Mouse (Mus musculus) stomach, embryonic 15.5 days (tissue): ENCODE data around the gene Gipc3. TPM values are rescaled to one million over a fixed set of nuclear protein-coding genes. Genes with fewer than 3 reads are reported as not detected.

Source experiments
- ATAC-seq: fragments of 200-750 bp; cut with Nextera tagmentation; 2 replicates; pipeline ENCODE4 v1.8.0; 2017; ENCODE audit warnings: low read depth, moderate number of reproducible peaks, moderate TSS enrichment; ENCODE audit not compliant: insufficient read depth, low FRiP score
- H3K27ac ChIP-seq: fragments of 300-500 bp; sonication (generic); 2 replicates; pipeline ENCODE4 v1.5.1; 2015; ENCODE audit warnings: mild to moderate bottlenecking, inconsistent platforms
- H3K27me3 ChIP-seq: fragments of 300-500 bp; sonication (generic); replicated peaks from 2 replicates; pipeline ENCODE4 v1.6.1; 2015; ENCODE audit warnings: inconsistent platforms
- H3K36me3 ChIP-seq: fragments of 300-500 bp; sonication (generic); 2 replicates; pipeline ENCODE4 v1.6.1; 2015; ENCODE audit warnings: inconsistent platforms
- H3K4me1 ChIP-seq: fragments of 300-500 bp; sonication (generic); 2 replicates; pipeline ENCODE4 v1.6.1; 2015; ENCODE audit warnings: inconsistent platforms
- H3K4me2 ChIP-seq: fragments of 300-500 bp; sonication (generic); 2 replicates; pipeline ENCODE4 v1.6.1; 2015; ENCODE audit warnings: mild to moderate bottlenecking, inconsistent platforms
- H3K4me3 ChIP-seq: fragments of 300-500 bp; sonication (generic); replicated peaks from 2 replicates; pipeline ENCODE4 v1.5.1; 2015; ENCODE audit warnings: inconsistent platforms
- H3K9ac ChIP-seq: fragments of 300-500 bp; sonication (generic); 2 replicates; pipeline ENCODE4 v1.6.1; 2015; ENCODE audit warnings: inconsistent platforms
- H3K9me3 ChIP-seq: fragments of 300-500 bp; sonication (generic); 2 replicates; pipeline ENCODE4 v1.6.1; 2016; ENCODE audit warnings: inconsistent platforms
- WGBS: fragments of 180-500 bp; shearing (Covaris S2); methylation state at CpG from one replicate; pipeline ENCODE4 v1.1.7; 2015; 5-methylcytosine and 5-hydroxymethylcytosine counted together
- polyA plus RNA-seq: library from polyadenylated mRNA; unstranded; fragments of >200 nt; fragmentation: Nextera tagmentation; extraction: Ambion mirVana; gene quantifications from 2 replicates; pipeline ENCODE4 v1.2.1, GENCODE M21; 2015

Gene Gipc3
- polyA plus RNA-seq, 1 experiment from 2014 or later = 0.04 TPM

DNA sequence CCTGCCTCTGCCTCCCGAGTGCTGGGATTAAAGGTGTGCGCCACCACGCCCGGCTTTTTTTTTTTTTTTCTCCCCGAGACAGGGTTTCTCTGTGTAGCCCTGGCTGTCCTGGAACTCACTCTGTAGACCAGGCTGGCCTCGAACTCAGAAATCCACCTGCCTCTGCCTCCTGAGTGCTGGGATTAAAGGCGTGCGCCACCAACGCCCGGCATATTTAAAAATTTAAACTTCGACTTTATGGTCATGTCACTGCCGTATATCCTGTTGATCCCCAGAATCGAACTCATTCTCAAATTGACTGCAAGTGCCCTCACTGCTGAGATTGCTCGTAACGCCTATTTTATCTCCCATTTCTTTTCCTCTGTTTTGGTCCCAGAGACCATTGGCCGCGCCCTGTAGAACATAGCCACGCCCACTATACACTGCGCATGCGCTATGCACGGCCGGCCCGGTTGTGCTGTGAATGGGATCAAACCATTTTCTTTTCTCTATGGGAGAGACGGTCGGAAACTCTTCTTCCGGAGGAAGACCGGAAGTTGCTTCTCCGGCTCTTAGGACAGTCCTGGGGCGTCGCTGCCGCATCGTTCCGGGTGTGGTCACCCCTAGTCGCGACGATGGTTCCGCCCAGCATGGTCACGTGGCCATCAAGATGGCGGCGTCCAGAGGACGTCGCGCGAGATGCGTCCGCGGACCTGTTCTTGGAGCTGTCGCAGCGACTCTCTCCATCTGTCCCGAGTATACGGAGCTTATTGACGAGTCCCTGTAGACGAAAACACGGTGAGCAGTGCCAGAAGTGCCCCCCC lies 40.9 kb upstream of the Gipc3 start, which contains the start of the genes Dohh and Gm48551:
Gene Dohh, plus strand, starts transcription at position 627 of the 803 bp plus-strand sequence.
Gene Gm48551, plus strand, starts transcription at position 665 of the 803 bp plus-strand sequence.
- H3K9ac ChIP-seq = peak within 1 kb of the TSS; percentile 59
- no peaks in the 10 kb centered on the region for H3K9me3 ChIP-seq
- 7% methylated on average over 54 of the region's 54 CpGs for WGBS
- ATAC-seq = peak; percentile 91
- peaks cover 27% of the 10 kb centered on the region; the same call in 1 of the 2 replicates for H3K36me3 ChIP-seq
- peaks cover 9% of the 10 kb centered on the region for H3K4me1 ChIP-seq
- H3K27ac ChIP-seq = peak within 1 kb of the TSS; percentile 68
- no peaks in the 10 kb centered on the region for H3K27me3 ChIP-seq
- H3K4me2 ChIP-seq = peak within 1 kb of the TSS; percentile 79
- H3K4me3 ChIP-seq = peak within 1 kb of the TSS; percentile 73

DNA sequence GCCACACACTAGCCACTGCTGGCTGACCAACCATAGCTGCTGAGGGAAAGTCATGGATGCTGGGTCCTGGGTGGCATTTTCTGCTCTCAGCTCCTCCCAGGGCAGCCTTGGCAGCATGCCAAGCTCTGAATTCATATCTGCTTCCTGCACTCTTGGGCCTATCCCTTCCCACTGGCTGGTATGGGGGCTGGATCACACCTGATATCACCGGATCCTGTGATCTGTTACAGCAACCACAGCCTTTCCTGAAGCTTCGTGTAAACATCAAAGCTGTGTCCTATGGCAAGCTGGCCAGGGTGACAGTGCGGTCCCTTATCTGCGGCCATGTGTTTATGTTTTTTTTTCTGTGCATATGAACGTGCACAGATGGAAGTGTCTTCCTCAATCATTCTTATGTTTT lies 39.0 kb upstream of the Gipc3 start:
- Histone ChIP-seq H3K36me3 (peaks cover 14% of the 10 kb centered on the region; the same call in 1 of the 2 replicates), H3K4me1 (peaks cover 14% of the 10 kb centered on the region), H3K4me3 (no peak overlapping the region), H3K9ac (no peak overlapping the region), H3K9me3 (no peaks in the 10 kb centered on the region), H3K27me3 (no peaks in the 10 kb centered on the region), H3K4me2 (no peak overlapping the region), H3K27ac (peak overlapping the region; percentile 50; the same call in 1 of the 2 replicates)
- 58% methylated on average over 5 of the region's 5 CpGs for WGBS
- peak; percentile 40; the same call in 1 of the 2 replicates for ATAC-seq

DNA sequence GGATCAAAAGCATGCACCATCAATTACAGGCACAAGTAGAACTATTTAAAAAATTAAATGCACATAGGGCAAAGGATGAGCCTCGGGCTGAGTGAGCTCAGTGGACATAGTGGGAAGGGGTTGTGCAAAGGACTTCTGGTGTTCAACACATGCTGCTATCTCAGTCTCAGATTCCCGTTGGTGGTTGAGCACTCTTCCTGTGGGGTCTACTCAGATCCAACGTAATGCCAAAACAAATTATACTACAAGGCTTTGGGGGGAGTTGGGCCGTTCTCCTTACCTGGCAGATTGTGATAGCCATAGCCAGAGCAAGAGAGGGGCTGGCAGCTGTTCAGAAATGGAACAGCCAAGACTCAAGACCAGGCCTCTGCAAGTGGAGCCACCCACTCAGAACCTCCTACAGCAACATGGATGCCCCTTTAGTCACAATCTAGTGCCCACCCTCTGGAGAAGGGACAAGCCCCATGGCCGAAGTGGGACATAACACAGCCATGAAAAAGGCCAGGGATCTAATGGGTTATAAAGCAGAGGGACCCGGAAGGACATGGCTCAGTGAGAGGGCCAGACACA lies 36.8 kb upstream of the Gipc3 start:
- Histone ChIP-seq H3K9me3 (no peaks in the 10 kb centered on the region), H3K4me1 (peaks cover 23% of the 10 kb centered on the region), H3K4me3 (no peak overlapping the region), H3K4me2 (no peak overlapping the region), H3K27me3 (no peaks in the 10 kb centered on the region), H3K9ac (no peak overlapping the region), H3K27ac (no peak overlapping the region; the same call in 1 of the 2 replicates), H3K36me3 (peaks cover 8% of the 10 kb centered on the region; the same call in 1 of the 2 replicates)
- ATAC-seq = no peak
- 83% methylated on average over 6 of the region's 6 CpGs for WGBS

DNA sequence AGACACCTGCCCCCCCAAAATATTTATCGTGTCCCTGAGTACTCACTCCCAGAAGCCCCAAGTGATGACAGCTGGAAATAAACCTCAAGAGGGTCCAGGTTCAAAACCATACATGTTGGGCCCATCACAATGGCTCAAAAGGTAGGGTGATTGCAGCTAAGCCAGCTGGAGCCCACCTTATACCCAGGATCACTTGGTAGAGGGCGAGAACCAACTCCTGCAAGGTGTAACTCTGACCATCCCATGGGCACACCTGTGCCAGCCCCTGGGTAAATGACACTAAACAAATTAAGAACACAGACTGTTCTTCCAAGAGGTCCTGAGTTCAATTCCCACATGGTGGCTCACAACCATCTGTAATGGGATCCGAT lies 36.1 kb upstream of the Gipc3 start:
- Histone ChIP-seq H3K36me3 (peaks cover 8% of the 10 kb centered on the region; the same call in 1 of the 2 replicates), H3K9me3 (no peaks in the 10 kb centered on the region), H3K4me2 (peak overlapping the region; percentile 63), H3K27ac (peak overlapping the region; percentile 74), H3K4me3 (peak overlapping the region; percentile 82), H3K27me3 (no peaks in the 10 kb centered on the region), H3K9ac (peak overlapping the region; percentile 22; the same call in 1 of the 2 replicates), H3K4me1 (peaks cover 23% of the 10 kb centered on the region)
- ATAC-seq = no peak
- 53% methylated on average over 3 of the region's 3 CpGs for WGBS

DNA sequence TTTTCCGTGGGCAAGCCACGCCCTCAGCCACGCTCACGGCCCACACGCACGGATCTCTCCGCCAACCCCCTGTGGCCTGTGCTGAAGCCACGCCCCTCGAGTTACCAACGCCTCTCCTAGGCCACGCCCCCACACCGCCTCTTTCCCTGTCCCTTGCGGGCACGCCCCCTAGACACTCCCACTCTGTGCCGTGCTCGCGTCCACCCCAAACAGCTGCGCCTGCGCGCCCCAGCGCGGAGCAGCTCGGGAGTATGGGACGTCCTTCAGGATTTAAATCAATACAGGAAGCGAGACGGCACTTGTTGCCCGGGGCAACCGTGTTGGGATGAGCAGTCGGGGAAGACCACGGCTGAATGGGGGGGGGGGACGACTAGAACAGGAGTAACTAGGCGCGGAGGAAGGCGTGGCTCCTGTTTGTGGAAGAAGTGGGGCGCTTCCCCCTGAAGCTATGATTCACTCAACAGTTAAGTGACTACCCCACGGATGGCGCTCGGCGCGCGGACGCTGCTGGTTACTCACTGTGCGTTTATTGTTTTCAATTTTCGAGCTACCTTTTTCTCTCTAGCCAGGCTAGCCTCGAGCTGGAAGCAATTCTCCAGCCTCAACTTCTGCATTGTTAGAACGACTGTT lies 35.6 kb upstream of the Gipc3 start:
- peak; percentile 95 for ATAC-seq

DNA sequence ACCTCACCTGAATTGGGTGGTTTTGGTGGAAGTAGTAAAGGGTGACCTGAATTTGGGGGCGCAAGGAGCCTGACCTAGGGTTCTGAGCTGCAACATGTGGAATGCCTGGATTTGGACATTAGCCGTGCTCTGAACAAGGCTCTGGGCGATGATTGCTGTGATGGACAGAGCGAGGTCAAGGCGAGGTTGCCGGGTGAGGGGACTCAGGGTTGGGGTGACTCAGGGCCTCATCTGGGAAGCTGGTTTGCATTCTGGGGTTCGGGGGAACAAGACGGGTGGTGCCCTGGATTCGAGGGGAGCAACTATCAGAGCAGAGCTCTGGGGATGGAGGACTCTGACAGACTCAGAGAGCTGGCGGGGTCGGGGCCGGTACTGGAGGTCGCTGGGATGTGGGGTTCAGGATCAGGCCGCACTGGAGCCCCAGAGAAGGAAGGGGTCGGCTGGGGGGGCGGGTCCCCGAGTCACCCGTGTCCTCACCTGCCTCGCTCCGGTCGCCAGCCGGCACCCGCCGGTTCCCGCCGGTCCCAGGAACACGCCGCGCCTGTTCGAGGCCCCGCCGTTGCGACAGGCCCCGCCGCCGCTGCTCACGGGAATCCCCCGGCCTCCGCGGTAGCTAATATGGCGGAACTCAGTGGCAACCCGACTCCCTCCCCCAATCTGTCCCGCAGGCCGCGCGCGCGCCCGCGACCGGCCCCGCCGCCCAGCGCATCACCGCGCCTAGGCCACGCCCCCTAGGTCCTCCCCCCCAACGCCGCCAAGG lies 34.9 kb upstream of the Gipc3 start, which contains the start of gene Fzr1:
Gene Fzr1, minus strand, starts transcription at position 724 of the 760 bp plus-strand sequence.
- H3K36me3 ChIP-seq = peaks cover 15% of the 10 kb centered on the region; the same call in 1 of the 2 replicates
- H3K4me2 ChIP-seq = peak within 1 kb of the TSS; percentile 79
- ATAC-seq = peak; percentile 3; the same call in 1 of the 2 replicates
- H3K9me3 ChIP-seq = no peaks in the 10 kb centered on the region
- peak within 1 kb of the TSS; percentile 82 for H3K4me3 ChIP-seq
- no peaks in the 10 kb centered on the region for H3K27me3 ChIP-seq
- 1% methylated on average over 49 of the region's 59 CpGs for WGBS
- H3K9ac ChIP-seq = peak within 1 kb of the TSS; percentile 81
- peak within 1 kb of the TSS; percentile 74 for H3K27ac ChIP-seq
- peaks cover 26% of the 10 kb centered on the region for H3K4me1 ChIP-seq

More for the DNA sequence above, 35.6 kb upstream of the Gipc3 start:
- Histone ChIP-seq H3K27me3 (no peaks in the 10 kb centered on the region), H3K27ac (peak overlapping the region; percentile 74), H3K4me2 (peak overlapping the region; percentile 79), H3K9me3 (no peaks in the 10 kb centered on the region), H3K9ac (peak overlapping the region; percentile 22; the same call in 1 of the 2 replicates), H3K4me3 (peak overlapping the region; percentile 82), H3K36me3 (peaks cover 8% of the 10 kb centered on the region; the same call in 1 of the 2 replicates), H3K4me1 (peaks cover 23% of the 10 kb centered on the region)
- WGBS = under 1% methylated on average over 46 of the region's 46 CpGs

DNA sequence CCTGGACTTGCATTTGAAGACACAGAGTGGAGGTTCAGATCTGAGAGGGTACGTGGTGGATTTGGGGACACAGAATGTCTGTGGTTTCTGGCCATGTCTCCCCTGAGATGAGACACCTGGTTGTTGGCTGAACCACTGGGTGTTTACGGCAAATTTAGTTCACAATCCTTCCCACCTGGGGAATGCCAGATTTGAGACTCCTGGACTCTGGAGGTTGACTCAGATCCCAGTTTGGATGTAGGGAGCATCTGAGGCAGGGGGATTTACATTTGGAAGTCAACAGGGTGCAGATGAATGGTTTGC lies 34.2 kb upstream of the Gipc3 start:
- ATAC-seq = no peak
- WGBS = 27% methylated on average over 2 of the region's 2 CpGs
- H3K27ac ChIP-seq = peak overlapping the region; percentile 68
- peak overlapping the region; percentile 79 for H3K4me2 ChIP-seq
- peak overlapping the region; percentile 82 for H3K4me3 ChIP-seq
- H3K9ac ChIP-seq = peak overlapping the region; percentile 81; the same call in 1 of the 2 replicates
- H3K9me3 ChIP-seq = no peaks in the 10 kb centered on the region
- H3K4me1 ChIP-seq = peaks cover 26% of the 10 kb centered on the region
- H3K36me3 ChIP-seq = peaks cover 16% of the 10 kb centered on the region; the same call in 1 of the 2 replicates
- H3K27me3 ChIP-seq = no peaks in the 10 kb centered on the region

DNA sequence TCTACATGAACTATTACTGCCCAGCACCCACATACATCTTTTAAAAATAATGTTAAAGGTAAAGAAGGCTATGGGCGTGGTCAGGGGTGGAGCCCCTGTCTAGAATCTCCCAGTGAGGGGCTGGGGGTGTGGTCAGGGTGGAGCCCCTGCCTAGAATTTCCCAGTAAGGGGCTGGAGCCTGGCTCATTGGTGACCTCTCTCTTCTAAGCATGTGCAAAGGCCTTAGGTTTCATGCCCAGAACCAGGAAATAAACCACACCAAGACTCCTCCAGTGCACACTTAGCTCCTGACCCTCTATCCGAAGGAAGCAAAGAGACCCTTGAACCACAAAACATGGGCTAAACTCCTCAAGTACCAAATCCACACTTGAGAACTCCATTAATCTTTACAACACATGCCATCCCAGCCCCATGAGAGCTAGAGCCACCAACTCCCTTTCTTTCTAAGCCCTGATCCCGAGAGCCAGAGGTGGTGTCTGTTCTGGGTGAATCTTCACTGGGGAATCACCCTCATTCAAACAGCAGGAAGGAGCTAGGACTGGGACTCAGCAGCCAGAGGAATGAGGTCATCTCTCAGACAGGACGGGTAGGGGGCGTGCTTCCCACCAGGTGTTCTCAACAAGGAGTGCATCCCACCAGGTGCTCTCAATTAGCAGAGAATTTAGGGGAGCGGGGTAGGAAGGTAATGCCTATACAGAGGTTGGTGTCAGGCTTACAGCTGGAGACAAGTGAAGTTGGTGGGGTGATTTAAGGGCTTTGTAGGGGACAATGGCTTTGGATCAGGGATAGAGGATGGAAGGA lies 33.7 kb upstream of the Gipc3 start:
- no peaks in the 10 kb centered on the region for H3K9me3 ChIP-seq
- H3K9ac ChIP-seq = peak overlapping the region; percentile 81; the same call in 1 of the 2 replicates
- H3K27me3 ChIP-seq = no peaks in the 10 kb centered on the region
- ATAC-seq = no peak
- H3K4me2 ChIP-seq = peak overlapping the region; percentile 79
- H3K4me3 ChIP-seq = peak overlapping the region; percentile 82
- peaks cover 19% of the 10 kb centered on the region; the same call in 1 of the 2 replicates for H3K36me3 ChIP-seq
- H3K27ac ChIP-seq = peak overlapping the region; percentile 68
- 30% methylated on average over 6 of the region's 6 CpGs for WGBS
- H3K4me1 ChIP-seq = peaks cover 26% of the 10 kb centered on the region

DNA sequence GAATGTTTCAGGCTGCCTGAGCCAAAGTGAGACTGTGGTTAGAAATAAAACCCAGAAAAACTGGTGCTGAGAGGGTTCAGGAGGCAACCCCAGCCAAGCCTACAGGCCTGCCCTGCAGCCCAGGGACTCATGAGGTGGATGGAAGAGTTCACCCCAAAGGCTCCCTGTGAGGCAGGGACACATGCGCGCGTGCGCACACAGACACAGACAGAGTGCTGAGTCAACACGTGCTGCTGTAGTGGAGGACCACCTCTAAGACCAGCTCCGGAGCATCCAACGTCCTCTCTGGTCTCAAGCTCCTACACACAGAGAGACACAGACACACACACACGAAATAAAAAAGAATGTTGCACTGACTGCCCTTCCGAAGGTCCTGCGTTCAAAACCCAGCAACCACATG lies 32.3 kb upstream of the Gipc3 start:
- Histone ChIP-seq H3K27ac (no peak overlapping the region), H3K27me3 (no peaks in the 10 kb centered on the region)
- ATAC-seq = no peak

DNA sequence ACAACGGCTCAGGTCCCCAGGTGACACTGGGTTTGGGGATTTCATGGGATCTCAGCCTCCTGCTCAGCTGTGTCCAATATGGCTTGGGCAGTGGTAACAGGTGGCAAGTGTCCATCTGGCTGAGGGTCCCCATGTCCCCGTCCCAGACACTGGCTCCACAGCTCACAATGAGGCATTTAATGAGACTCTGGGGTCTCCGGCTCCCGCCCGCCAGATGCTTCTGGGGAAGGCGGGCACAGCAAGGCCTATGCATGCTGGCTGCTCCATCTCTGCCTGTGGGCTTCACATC lies 24.1 kb upstream of the Gipc3 start:
- no peak overlapping the region for H3K4me2 ChIP-seq
- peaks cover 37% of the 10 kb centered on the region for H3K4me1 ChIP-seq
- H3K9me3 ChIP-seq = no peaks in the 10 kb centered on the region
- H3K27ac ChIP-seq = no peak overlapping the region
- no peaks in the 10 kb centered on the region; the same call in 1 of the 2 replicates for H3K27me3 ChIP-seq
- ATAC-seq = no peak
- WGBS = 89% methylated on average over 6 of the region's 6 CpGs
- peaks cover 54% of the 10 kb centered on the region for H3K36me3 ChIP-seq
- no peak overlapping the region for H3K4me3 ChIP-seq
- no peak overlapping the region for H3K9ac ChIP-seq

More for the DNA sequence above, 32.3 kb upstream of the Gipc3 start:
- H3K4me1 ChIP-seq = peaks cover 26% of the 10 kb centered on the region
- H3K9me3 ChIP-seq = no peaks in the 10 kb centered on the region
- no peak overlapping the region for H3K4me2 ChIP-seq
- H3K9ac ChIP-seq = no peak overlapping the region
- no peak overlapping the region for H3K4me3 ChIP-seq
- 91% methylated on average over 10 of the region's 10 CpGs for WGBS
- peaks cover 33% of the 10 kb centered on the region for H3K36me3 ChIP-seq
